Mouse (Mus musculus) c-Kit-positive CD71-positive TER-119-negative erythroid progenitor cells, embryonic 14.5 days (primary cell): ENCODE measurements around the gene Cit.

ENCODE experiments used
- DNase-seq: peaks from one replicate; pipeline ENCODE4 v3.0.0-alpha.2; 2013; ENCODE audit warnings: low read depth

Gene Cit

GRCm38 (mm10) chr5:115961809-115962208, 116.7 kb downstream of the Cit start:
- no peak for DNase-seq

- DNase-seq, result no peak
These were observed 126.2 kb downstream of the Cit start for GRCm38 (mm10) chr5:115971236-115971635.

- DNase-seq, result no peak
These were observed 130.6 kb downstream of the Cit start for GRCm38 (mm10) chr5:115975672-115976071.

GRCm38 (mm10) chr5:115976446-115976845, 131.4 kb downstream of the Cit start:
- no peak for DNase-seq

GRCm38 (mm10) chr5:115977266-115977665, 132.2 kb downstream of the Cit start:
- DNase-seq, result no peak

- DNase-seq, result no peak
These were observed 132.7 kb downstream of the Cit start for GRCm38 (mm10) chr5:115977757-115978156.

GRCm38 (mm10) chr5:115978255-115978654, 133.2 kb downstream of the Cit start:
- DNase-seq, result no peak

GRCm38 (mm10) chr5:115979134-115979696, 134.1 kb downstream of the Cit start:
- DNase-seq, result peak; percentile 23

GRCm38 (mm10) chr5:115980537-115980936, 135.5 kb downstream of the Cit start:
- no peak for DNase-seq

- no peak for DNase-seq
These were observed 137.7 kb downstream of the Cit start for GRCm38 (mm10) chr5:115982671-115983373.

- DNase-seq, result no peak
These were observed 139.3 kb downstream of the Cit start for GRCm38 (mm10) chr5:115984392-115984791.

GRCm38 (mm10) chr5:115985101-115985500, 140.0 kb downstream of the Cit start:
- no peak for DNase-seq

GRCm38 (mm10) chr5:115987284-115987683, 142.2 kb downstream of the Cit start:
- no peak for DNase-seq

- DNase-seq, result no peak
These were observed 146.6 kb downstream of the Cit start for GRCm38 (mm10) chr5:115991717-115992116.

- DNase-seq, result no peak
These were observed 149.0 kb downstream of the Cit start for GRCm38 (mm10) chr5:115994101-115994500.

GRCm38 (mm10) chr5:115997376-115997775, 152.3 kb downstream of the Cit start:
- DNase-seq, result no peak

GRCm38 (mm10) chr5:116003154-116003553, 158.1 kb downstream of the Cit start:
- DNase-seq, result no peak

- no peak for DNase-seq
These were observed 158.7 kb downstream of the Cit start for GRCm38 (mm10) chr5:116003825-116004224.

- no peak for DNase-seq
These were observed 159.2 kb downstream of the Cit start for GRCm38 (mm10) chr5:116004271-116004670.

- no peak for DNase-seq
These were observed 161.4 kb downstream of the Cit start for GRCm38 (mm10) chr5:116006324-116007099.

GRCm38 (mm10) chr5:116007723-116008122, 162.6 kb downstream of the Cit start:
- no peak for DNase-seq

- no peak for DNase-seq
These were observed 164.2 kb downstream of the Cit start for GRCm38 (mm10) chr5:116009091-116009851.
